Mouse (Mus musculus): ENCODE data around the gene Ints5.
A peak's percentile ranks its signal among the peaks of the same experiment; 100 is the strongest.

Gene Ints5

GRCm38 (mm10) chr19:8929224-8930088, 36.7 kb downstream of the Ints5 start, which contains the start of the genes Rom1 and Eml3:
Gene Rom1, minus strand, starts transcription at chr19:8929356.
Gene Eml3, plus strand, starts transcription at chr19:8929552.
- DNase-seq, result peak; percentile 80

DNA sequence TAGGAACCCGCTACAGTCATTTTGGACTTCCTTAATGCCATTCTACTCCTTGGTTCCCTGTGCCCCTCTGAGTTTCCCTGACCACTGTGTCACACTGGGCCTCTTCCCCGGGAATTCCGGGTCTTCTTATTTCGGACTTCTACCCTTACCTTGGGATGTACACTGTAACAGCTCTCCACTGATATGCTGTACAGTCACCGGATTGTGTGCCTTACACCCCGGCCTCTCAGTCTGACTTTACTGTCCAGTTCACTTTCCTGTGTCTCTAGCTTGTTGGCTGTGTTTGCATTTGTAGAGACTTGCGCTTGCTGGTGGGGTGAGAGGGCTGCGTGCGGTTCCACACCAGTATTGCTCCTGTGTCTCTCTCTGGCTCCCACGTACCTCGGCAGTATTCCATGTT, 37.3 kb downstream of the Ints5 start:
- no peak for DNase-seq

- no peak for DNase-seq
These were observed 38.0 kb downstream of the Ints5 start for GRCm38 (mm10) chr19:8930771-8931170.

GRCm38 (mm10) chr19:8936736-8937135, 43.9 kb downstream of the Ints5 start:
- DNase-seq, result no peak

DNA sequence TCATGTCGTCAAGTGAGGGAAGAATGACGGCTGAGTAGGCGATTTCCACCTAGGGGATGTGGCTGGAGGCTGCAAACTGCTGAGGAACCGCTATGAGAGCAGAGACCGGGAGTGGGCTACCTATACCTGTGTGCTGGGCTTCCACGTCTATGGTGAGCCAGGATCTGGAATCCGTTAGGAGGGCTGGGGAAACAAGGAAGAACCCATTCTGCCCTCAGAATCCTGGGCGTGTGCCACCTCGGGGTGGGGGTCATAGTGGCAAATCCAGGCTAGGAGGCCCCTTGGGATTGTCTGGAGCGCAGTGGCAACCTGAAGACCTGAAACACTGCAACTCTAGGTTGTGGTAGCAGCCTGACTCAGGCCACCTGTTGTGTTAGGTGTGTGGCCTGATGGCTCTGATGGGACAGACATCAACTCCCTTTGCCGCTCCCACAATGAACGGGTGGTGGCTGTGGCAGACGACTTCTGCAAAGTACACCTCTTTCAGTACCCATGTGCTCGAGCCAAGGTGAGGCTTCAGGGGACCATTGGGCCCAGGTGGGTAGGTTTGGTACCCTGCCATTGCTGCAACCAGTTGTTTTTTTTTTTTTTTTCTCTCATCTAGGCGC, 47.8 kb downstream of the Ints5 start:
- DNase-seq, result no peak

- no peak for DNase-seq
These were observed 48.3 kb downstream of the Ints5 start for GRCm38 (mm10) chr19:8941136-8941514.

DNA sequence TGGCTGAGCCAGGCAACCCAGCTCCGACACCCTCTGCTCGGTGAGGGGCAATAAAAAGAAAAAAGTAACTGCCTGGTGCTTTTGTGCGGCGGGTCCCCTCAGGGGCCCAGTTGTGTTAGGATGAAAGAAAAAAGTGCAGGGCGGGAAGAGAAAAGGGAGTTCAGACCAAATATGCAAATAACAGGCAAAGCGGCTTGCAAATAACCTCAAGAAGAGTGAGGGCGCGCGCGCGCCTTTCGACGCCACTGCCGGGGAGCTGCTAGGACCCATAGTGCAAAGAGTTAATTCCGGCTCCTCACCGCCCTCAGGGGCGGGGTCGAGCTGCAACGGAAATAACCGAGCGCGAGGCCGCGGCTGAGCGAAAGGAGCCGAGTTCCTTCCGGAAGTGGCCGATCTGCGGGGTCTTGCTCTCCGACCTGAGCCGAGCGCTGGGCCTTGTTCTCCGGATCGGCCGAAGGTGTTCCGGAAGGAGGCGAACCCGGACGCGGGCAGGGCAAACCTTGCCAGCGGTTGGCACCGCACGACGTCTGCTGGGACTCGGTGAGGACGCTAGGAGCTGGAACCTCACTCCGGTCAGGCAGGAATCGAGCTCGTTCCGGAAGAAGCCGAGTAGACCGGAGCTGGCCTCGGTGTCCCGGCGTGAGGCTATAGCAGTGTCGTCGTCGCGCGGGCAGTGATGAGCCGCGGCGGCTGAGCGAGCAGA, 48.9 kb downstream of the Ints5 start, which contains the start of gene Mta2:
Gene Mta2, plus strand, starts transcription at position 361 of the 703 bp plus-strand sequence.
- peak; percentile 96 for DNase-seq

- no peak for DNase-seq
These were observed 49.6 kb downstream of the Ints5 start for GRCm38 (mm10) chr19:8942276-8942964.

DNA sequence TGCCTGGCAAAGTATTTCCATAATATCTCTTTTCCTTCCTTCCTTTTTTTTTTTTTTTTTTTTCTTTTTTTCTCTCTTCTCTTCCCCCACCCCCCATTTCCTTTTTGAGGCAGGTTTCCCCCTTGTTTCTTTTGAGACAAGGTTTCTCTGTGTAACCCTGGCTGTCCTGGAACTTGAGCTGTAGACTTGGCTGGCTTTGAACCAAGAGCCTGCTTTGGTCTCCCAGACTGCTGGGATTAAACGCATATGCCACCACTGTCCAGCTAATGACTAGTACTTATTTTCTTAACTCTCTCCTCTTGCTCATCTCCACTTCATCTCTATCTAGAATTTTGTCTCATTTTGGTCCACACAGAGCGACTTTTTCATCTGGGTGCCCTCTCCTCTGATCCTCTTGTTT, 50.2 kb downstream of the Ints5 start:
- no peak for DNase-seq

- DNase-seq, result no peak
These were observed 51.3 kb downstream of the Ints5 start for GRCm38 (mm10) chr19:8944062-8944461.

DNA sequence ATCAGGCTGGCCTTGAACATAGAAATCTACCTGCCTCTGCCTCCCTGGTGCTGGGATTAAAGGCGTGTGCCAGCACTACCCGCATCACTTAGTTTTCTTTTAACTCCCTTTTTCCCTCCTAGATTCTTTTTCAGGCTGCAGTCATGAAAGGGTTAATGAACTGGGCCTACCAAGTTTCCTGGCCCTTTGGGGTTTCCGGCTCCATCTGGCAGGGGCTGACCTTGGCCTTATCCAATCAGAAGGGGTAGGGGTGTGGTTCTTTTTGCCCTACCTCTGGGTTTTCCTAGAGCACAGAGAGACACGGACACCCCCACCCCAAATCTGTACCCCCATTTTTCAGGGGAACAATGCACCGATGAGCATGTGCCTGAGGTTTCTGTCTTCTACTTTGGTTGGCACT, 51.9 kb downstream of the Ints5 start:
- DNase-seq, result no peak

- DNase-seq, result no peak
These were observed 52.4 kb downstream of the Ints5 start for GRCm38 (mm10) chr19:8945251-8945650.

DNA sequence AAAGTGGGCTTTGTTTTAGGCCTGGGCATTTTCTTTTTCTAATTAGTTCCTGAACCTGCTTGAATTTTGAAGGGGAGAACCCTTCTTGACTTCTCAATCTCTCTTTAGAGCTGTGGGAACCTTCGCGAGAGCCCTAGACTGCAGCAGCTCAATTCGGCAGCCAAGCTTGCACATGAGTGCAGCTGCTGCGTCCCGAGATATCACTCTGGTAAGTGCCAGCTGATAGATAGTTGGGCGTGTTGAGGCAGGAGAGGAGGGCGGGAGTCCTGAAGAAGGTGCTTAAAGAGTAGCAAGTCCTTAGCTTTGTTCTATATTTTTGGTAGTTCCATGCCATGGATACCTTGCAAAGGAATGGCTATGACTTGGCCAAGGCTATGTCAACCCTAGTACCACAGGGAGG, 54.1 kb downstream of the Ints5 start:
- no peak for DNase-seq

Data from cerebellum, adult 11 months (tissue).